Mouse (Mus musculus): ENCODE measurements around the gene Hdlbp. TPM values are rescaled to one million over a fixed set of nuclear protein-coding genes. Genes with fewer than 3 reads are reported as not detected.

Hdlbp gene
- polyA plus RNA-seq, 1 experiment, result 34.3 TPM

DNA sequence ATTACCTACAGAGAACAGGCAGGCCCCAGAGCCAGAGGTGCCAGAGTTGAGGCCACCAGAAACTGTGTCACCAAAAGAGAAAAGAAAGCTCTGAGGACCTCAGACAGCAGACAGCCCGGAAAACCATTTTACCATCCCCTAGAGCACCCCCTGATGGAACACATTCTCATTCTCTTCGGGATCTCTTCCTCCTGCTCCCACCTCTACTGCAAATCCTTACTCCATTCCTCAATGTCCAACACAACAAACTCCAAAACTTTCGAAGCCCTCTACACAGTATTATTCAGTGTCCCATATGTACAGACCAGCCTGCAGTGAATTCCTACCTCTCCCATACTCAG lies 32.8 kb downstream of the Hdlbp start:
- Histone ChIP-seq H3K36me3 (replicated peaks; ENCODE audit: low read length) (peaks cover 24% of the 10 kb centered on the region), H3K9me3 (no peaks in the 10 kb centered on the region), H3K4me3 (replicated peaks) (peak overlapping the region; percentile 97), H3K27me3 (replicated peaks) (no peaks in the 10 kb centered on the region), H3K4me1 (peaks cover 40% of the 10 kb centered on the region)
- TF ChIP-seq FLI1 (IDR thresholded peaks at IDR 0.05; ENCODE audit: low read length) (no peak), GATA1 (IDR thresholded peaks at IDR 0.05; ENCODE audit: borderline replicate concordance, low read length) (no peak)

DNA sequence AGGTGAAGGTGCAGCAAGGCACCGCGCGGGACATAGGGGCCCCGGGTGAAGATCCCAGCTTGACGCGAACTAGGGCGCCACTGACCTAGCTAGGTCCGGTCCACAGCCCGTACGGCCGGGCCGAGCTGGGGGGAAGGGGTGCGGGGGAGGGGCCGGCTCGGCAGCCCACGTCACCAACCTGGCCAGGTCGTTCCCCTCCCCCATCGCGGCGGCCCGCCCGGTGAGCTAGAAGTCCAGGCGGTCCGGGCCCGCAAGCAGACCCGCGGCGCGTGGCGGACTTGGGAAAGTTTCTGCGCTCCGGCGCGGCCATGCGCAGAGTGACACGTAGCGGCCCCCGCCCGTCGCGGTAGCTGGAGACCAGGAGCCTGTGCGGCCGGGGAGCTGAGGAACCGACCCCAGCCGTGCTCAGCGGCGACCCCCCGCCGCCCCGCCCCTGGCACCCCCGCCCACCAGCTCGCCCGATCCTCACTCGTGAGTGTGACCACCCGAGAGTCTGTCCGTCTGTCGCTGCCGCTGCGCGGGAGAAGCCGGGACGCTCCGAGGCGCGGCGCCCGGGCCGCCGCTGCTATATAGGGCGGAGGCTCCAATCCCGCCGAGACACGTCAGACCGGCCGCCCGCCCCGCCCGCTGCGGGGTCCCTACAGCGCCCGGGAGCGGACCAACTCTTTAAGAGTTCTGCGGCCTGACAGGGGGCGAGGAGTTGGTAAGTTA lies 33.3 kb downstream of the Hdlbp start:
- H3K4me3 ChIP-seq (replicated peaks), result peak overlapping the region; percentile 97
- H3K36me3 ChIP-seq (replicated peaks; ENCODE audit: low read length), result peaks cover 29% of the 10 kb centered on the region

DNA sequence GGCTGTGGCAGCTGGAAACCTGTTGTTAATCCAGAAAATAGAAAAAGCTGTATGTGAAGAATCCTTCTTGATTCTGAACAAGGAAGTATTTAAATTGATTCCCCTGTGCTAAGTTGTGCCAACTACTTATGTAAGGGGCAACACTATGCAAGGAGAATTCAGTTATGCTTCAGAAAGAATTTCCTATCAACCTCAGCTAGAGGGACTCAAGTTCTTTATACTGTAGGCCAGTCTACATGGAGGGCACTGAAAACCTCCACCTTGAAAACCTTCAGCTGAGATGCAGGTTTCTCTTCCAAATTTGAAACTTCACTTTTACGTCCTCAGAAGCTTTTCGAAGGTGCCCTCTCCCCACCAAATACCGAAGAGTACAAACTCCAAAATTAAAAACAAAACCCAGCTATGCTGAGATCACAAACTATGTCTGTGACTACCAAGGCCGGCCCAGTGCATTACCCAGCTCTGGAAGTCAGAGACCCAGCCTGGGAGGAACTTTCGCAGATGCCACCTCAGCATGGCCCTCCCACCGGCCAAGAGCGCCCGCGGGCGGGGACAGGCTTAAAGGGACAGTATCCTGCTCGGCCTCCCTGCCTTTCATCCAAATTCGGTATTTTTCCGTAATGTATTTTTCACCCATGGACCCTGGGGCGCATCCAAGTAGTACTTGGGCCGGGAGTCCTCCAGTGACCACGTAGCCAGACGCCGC lies 34.1 kb downstream of the Hdlbp start:
- Histone ChIP-seq H3K27me3 (replicated peaks) (no peaks in the 10 kb centered on the region), H3K4me3 (replicated peaks) (peak overlapping the region; percentile 97), H3K4me1 (peaks cover 40% of the 10 kb centered on the region), H3K9me3 (no peaks in the 10 kb centered on the region), H3K36me3 (replicated peaks; ENCODE audit: low read length) (peaks cover 35% of the 10 kb centered on the region)
- no peak for TF ChIP-seq FLI1 (IDR thresholded peaks at IDR 0.05; ENCODE audit: low read length)
- TF ChIP-seq GATA1 (IDR thresholded peaks at IDR 0.05; ENCODE audit: borderline replicate concordance, low read length), result no peak

More for the DNA sequence above, 33.3 kb downstream of the Hdlbp start:
- Histone ChIP-seq H3K4me1 (peaks cover 40% of the 10 kb centered on the region), H3K27me3 (replicated peaks) (no peaks in the 10 kb centered on the region), H3K9me3 (no peaks in the 10 kb centered on the region)
- TF ChIP-seq GATA1 (IDR thresholded peaks at IDR 0.05; ENCODE audit: borderline replicate concordance, low read length), result no peak
- no peak for TF ChIP-seq FLI1 (IDR thresholded peaks at IDR 0.05; ENCODE audit: low read length)

- Histone ChIP-seq H3K4me3 (replicated peaks) (no peak overlapping the region), H3K9me3 (no peaks in the 10 kb centered on the region), H3K4me1 (peaks cover 21% of the 10 kb centered on the region), H3K27me3 (replicated peaks) (no peaks in the 10 kb centered on the region), H3K36me3 (replicated peaks; ENCODE audit: low read length) (peaks cover 85% of the 10 kb centered on the region)
- TF ChIP-seq FLI1 (IDR thresholded peaks at IDR 0.05; ENCODE audit: low read length), result no peak
- no peak for TF ChIP-seq GATA1 (IDR thresholded peaks at IDR 0.05; ENCODE audit: borderline replicate concordance, low read length)
Measured at GRCm38 (mm10) chr1:93439321-93439720, 39.3 kb downstream of the Hdlbp start.

DNA sequence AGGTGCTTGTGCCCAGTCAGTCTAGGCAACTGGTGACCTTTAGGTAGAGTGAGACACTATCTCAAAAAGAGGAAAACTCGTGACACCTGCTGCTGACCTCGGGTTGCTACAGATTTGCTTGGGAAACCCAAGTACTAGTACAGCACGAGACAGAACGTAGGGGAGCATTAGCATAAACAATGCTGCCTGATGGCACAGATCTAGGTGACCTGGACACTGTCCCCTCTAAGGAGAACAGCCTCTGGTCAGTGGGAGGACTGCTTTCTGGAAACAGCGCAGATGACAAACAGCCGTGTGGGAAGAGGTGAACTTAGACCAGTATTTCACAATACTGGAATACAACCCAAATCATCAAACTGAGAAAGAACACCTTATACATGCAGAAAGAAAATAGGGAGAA lies 46.5 kb downstream of the Hdlbp start:
- H3K9me3 ChIP-seq, result no peaks in the 10 kb centered on the region
- H3K36me3 ChIP-seq (replicated peaks; ENCODE audit: low read length), result peaks cover 96% of the 10 kb centered on the region
- H3K27me3 ChIP-seq (replicated peaks), result no peaks in the 10 kb centered on the region
- no peak overlapping the region for H3K4me3 ChIP-seq (replicated peaks)
- TF ChIP-seq FLI1 (IDR thresholded peaks at IDR 0.05; ENCODE audit: low read length), result no peak
- TF ChIP-seq GATA1 (IDR thresholded peaks at IDR 0.05; ENCODE audit: borderline replicate concordance, low read length), result no peak
- 0 out of 2 replicates have a peak, but pooled peaks cover 3% of the 10 kb centered on the region for H3K4me1 ChIP-seq

GRCm38 (mm10) chr1:93403403-93403802 lies 75.2 kb downstream of the Hdlbp start:
- Histone ChIP-seq H3K27me3 (replicated peaks) (peaks cover 35% of the 10 kb centered on the region), H3K9me3 (0 out of 2 replicates have a peak, but pooled peaks cover 3% of the 10 kb centered on the region), H3K4me3 (replicated peaks) (no peak overlapping the region), H3K4me1 (peaks cover 41% of the 10 kb centered on the region), H3K36me3 (replicated peaks; ENCODE audit: low read length) (peaks cover 42% of the 10 kb centered on the region)
- TF ChIP-seq GATA1 (IDR thresholded peaks at IDR 0.05; ENCODE audit: borderline replicate concordance, low read length) (no peak), FLI1 (IDR thresholded peaks at IDR 0.05; ENCODE audit: low read length) (no peak)

GRCm38 (mm10) chr1:93401191-93402052 lies 77.2 kb downstream of the Hdlbp start:
- Histone ChIP-seq H3K27me3 (replicated peaks) (peaks cover 49% of the 10 kb centered on the region), H3K4me3 (replicated peaks) (peak overlapping the region; percentile 84), H3K36me3 (replicated peaks; ENCODE audit: low read length) (peaks cover 22% of the 10 kb centered on the region), H3K4me1 (peaks cover 41% of the 10 kb centered on the region), H3K9me3 (0 out of 2 replicates have a peak, but pooled peaks cover 3% of the 10 kb centered on the region)
- no peak for TF ChIP-seq FLI1 (IDR thresholded peaks at IDR 0.05; ENCODE audit: low read length)
- no peak for TF ChIP-seq GATA1 (IDR thresholded peaks at IDR 0.05; ENCODE audit: borderline replicate concordance, low read length)

DNA sequence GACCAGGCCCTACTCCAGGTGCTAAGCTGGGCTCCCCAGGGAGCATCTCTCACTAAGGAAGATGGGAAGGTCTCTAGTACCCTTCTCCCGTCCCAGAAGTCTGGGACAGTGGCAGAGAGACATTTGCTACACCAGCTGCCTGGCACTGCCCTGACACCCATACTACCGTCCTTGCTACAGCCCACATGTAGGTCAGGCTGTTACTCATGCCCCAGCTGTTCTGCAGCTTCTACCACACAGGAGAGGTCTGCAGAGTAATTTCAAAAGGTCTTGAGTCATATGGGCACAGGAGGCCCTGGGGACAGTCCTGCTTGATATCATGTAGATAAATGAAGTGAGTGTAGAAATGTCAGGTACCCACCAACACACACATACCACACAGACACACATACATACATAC lies 89.7 kb downstream of the Hdlbp start:
- H3K36me3 ChIP-seq (replicated peaks; ENCODE audit: low read length), result no peaks in the 10 kb centered on the region
- H3K4me1 ChIP-seq, result peaks cover 25% of the 10 kb centered on the region
- no peak overlapping the region for H3K4me3 ChIP-seq (replicated peaks)
- H3K9me3 ChIP-seq, result no peaks in the 10 kb centered on the region
- H3K27me3 ChIP-seq (replicated peaks), result peaks cover 46% of the 10 kb centered on the region
- TF ChIP-seq GATA1 (IDR thresholded peaks at IDR 0.05; ENCODE audit: borderline replicate concordance, low read length), result no peak
- TF ChIP-seq FLI1 (IDR thresholded peaks at IDR 0.05; ENCODE audit: low read length), result no peak

DNA sequence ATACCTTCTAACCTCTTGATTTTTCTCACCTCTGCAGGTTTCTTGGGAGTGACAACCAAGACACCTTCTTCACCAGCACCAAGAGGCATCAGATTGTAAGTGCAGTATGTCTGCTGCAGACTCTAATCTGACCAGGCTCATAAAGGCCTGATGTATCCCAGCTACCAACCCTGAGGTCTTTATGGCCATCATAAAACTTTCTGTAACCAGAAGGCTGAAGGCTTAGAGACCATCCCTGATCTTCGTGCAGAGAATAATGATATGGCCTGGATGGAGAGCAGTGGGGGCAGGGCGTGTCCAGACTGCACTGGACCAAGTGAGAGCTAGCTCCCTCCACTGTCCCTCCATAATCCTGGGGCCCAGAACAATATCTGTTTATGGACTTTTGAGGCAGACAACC lies 91.4 kb downstream of the Hdlbp start:
- H3K4me3 ChIP-seq (replicated peaks), result no peak overlapping the region
- H3K4me1 ChIP-seq, result peaks cover 15% of the 10 kb centered on the region
- H3K27me3 ChIP-seq (replicated peaks), result peaks cover 49% of the 10 kb centered on the region
- no peaks in the 10 kb centered on the region for H3K36me3 ChIP-seq (replicated peaks; ENCODE audit: low read length)
- peaks cover 5% of the 10 kb centered on the region for H3K9me3 ChIP-seq
- TF ChIP-seq FLI1 (IDR thresholded peaks at IDR 0.05; ENCODE audit: low read length), result no peak
- TF ChIP-seq GATA1 (IDR thresholded peaks at IDR 0.05; ENCODE audit: borderline replicate concordance, low read length), result no peak

Data from megakaryocyte, embryonic 14.5 days (primary cell).